Mouse (Mus musculus): ENCODE measurements around the gene Zmynd15.

- TF ChIP-seq EP300 (optimal IDR thresholded peaks at IDR 0.05) (no peak), CTCF (IDR thresholded peaks at IDR 0.05; ENCODE audit: low read depth) (no peak)
These were observed 15.8 kb downstream of the Zmynd15 start for GRCm38 (mm10) chr11:70474872-70475534.

Data from stomach, postnatal 0 days (tissue).